Mouse (Mus musculus): ENCODE measurements at regions not wholly inside any gene's neighbourhood (a gene's known extent, or its start where the extent isn't known, plus 50 kb on each side); places are given as distances from the start of the nearest gene placed in this dataset.

- no peak overlapping the region for H3K4me2 ChIP-seq
- 0 out of 2 replicates have a peak, but pooled peaks cover 5% of the 10 kb centered on the region for H3K27me3 ChIP-seq
- no peaks in the 10 kb centered on the region for H3K9me3 ChIP-seq
- no peak overlapping the region for H3K27ac ChIP-seq
- H3K4me3 ChIP-seq (replicated peaks): no peak overlapping the region
- peaks cover 22% of the 10 kb centered on the region for H3K4me1 ChIP-seq
- WGBS: 91% methylated on average over 10 of the region's 10 CpGs
- H3K36me3 ChIP-seq (replicated peaks): no peaks in the 10 kb centered on the region
- ATAC-seq (ENCODE audit: low FRiP score): no peak
- no peak overlapping the region for H3K9ac ChIP-seq
Measured at GRCm38 (mm10) chr1:62907243-62907642, 204.2 kb downstream of the Nrp2 start.

All from forebrain, embryonic 12.5 days (tissue).